Mouse (Mus musculus): ENCODE measurements around the gene Atp6ap2. TPM values are rescaled to one million over a fixed set of nuclear protein-coding genes. Genes with fewer than 3 reads are reported as not detected.

Atp6ap2 gene
- total RNA-seq (2014; rRNA removed) (124 and 125 TPM in 2 replicates), polyA plus RNA-seq (2015; fragmentation: Nextera tagmentation; extraction: Ambion mirVana) (257 and 259 TPM in 2 replicates)

DNA sequence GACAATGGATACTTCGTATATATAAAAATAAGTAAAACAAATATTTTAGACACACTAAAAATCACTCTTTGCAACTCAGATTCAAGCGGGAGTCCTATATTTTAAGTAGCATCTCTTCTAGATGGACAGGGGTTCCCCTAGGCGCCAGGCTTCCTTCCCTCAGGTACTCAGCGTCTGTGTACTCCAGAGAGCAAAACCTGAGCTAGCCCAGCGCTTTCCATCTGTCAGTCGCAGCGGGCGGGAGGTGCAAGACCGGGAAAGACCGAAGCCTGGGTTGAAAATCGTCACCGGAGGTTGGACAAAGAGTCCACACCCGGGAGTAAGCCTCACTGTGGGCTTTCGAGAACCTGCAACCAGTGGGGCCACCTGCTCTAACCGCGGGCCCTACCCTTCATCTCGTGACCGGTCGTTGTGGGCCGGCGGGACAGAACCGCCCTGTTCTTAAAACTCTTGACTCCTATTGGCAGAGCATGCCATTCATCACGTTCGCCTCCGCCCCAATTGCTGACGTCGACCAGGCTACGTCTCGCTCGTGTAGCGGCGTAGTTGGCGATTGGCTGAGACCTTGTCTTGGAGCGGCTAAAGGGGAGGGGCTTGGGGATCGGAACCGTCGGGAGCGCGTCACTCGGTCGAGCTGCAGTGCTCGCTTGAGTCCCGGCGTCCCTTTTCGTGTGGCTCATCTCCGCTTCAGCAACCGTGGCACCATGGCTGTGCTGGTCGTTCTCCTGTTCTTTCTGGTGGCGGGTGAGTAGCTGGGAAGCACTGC is at the start of gene Atp6ap2:
Atp6ap2 (plus strand) TSS at position 610 of the 766 bp plus-strand sequence.
- Histone ChIP-seq H3K9ac (replicated peaks; ENCODE audit: low read length) (peak within 1 kb of the TSS; percentile 77), H3K27me3 (ENCODE audit: insufficient read depth, low read length) (no peaks in the 10 kb centered on the region), H3K4me1 (ENCODE audit: insufficient read depth, low read length) (no peaks in the 10 kb centered on the region), H3K9me3 (ENCODE audit: low read length) (no peaks in the 10 kb centered on the region), H3K27ac (peak within 1 kb of the TSS; percentile 86), H3K36me3 (ENCODE audit: insufficient read depth, low read length) (no peaks in the 10 kb centered on the region), H3K4me2 (ENCODE audit: low read depth, low read length) (peak within 1 kb of the TSS; percentile 50), H3K4me3 (ENCODE audit: low read length) (peak within 1 kb of the TSS; percentile 65)
- no peak for TF ChIP-seq CTCF (IDR thresholded peaks at IDR 0.05; ENCODE audit: low read depth)
- ATAC-seq (peak; percentile 100), DNase-seq (ENCODE audit: low spot score) (peak; percentile 96)
- 32% methylated on average over 49 of the region's 49 CpGs for WGBS

DNA sequence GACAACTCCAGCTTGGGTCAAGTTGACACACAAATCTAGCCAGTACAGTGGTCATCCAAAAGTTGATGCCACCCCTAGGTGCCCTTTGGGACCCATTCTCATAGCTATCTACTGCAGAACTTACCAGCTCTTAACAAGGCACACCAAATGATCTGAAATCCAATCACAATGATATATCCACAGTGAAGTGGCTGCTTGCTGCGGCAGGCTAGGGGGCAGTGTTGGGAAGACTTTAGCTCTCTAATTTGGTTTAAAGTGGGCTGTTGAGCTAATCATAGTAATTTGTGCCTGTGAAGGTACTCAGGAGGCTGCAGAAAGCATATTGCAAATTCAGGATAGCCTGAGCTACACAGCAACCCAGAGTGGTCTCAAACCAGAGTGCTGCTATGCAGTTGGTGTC is 43.2 kb upstream of the Atp6ap2 start:
- Histone ChIP-seq H3K36me3 (ENCODE audit: insufficient read depth, low read length) (no peaks in the 10 kb centered on the region), H3K27me3 (ENCODE audit: insufficient read depth, low read length) (no peaks in the 10 kb centered on the region), H3K4me1 (ENCODE audit: insufficient read depth, low read length) (no peaks in the 10 kb centered on the region), H3K4me3 (ENCODE audit: low read length) (no peak overlapping the region), H3K27ac (no peak overlapping the region), H3K4me2 (ENCODE audit: low read depth, low read length) (no peak overlapping the region), H3K9me3 (ENCODE audit: low read length) (no peaks in the 10 kb centered on the region), H3K9ac (replicated peaks; ENCODE audit: low read length) (no peak overlapping the region)
- WGBS: 82% methylated on average over 1 of the region's 1 CpGs
- DNase-seq (ENCODE audit: low spot score) (no peak), ATAC-seq (no peak)
- no peak for TF ChIP-seq CTCF (IDR thresholded peaks at IDR 0.05; ENCODE audit: low read depth)

DNA sequence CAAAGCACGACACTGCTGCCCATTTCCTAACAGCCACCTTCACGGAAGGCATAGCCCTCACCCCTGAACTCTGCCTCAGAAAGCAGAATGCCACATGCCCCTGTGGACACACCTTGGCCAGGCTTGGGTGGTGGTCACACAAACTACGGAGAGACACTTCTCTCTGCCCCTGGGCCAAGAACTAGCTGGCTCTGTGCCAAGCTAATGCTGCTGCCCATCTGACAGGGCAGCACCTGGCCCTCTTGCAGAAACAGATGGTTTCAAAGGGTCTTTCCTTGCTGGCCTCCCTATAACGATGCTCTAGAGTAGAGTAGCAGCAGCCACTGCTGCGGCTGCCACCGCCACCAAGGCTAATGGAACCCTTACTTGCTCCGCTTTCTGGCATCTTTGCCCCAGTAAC is 30.5 kb upstream of the Atp6ap2 start:
- DNase-seq (ENCODE audit: low spot score) (peak; percentile 55), ATAC-seq (no peak)
- 73% methylated on average over 7 of the region's 7 CpGs for WGBS

DNA sequence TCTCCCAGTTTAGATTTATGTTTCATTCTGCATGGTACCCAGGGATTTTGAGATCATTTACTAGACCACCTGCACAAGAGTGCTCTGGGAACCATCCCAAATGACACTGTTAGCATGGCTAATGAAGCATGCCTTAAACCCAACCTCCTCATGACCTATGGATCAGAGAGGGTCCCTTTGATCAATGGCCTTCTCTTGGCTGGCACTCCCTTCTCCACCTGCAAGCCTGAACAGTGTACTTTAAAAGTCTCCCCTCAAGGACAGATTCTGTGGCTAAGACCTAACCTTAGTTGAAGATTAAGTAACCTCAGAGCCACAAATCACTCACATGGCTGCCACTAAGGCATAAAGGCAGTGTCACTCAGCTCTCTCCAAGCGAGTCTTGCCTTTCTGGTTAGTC is 16.2 kb upstream of the Atp6ap2 start:
- Histone ChIP-seq H3K9ac (replicated peaks; ENCODE audit: low read length) (no peak overlapping the region), H3K36me3 (ENCODE audit: insufficient read depth, low read length) (no peaks in the 10 kb centered on the region), H3K4me2 (ENCODE audit: low read depth, low read length) (no peak overlapping the region), H3K27ac (no peak overlapping the region), H3K27me3 (ENCODE audit: insufficient read depth, low read length) (no peaks in the 10 kb centered on the region), H3K4me3 (ENCODE audit: low read length) (no peak overlapping the region), H3K4me1 (ENCODE audit: insufficient read depth, low read length) (no peaks in the 10 kb centered on the region), H3K9me3 (ENCODE audit: low read length) (no peaks in the 10 kb centered on the region)
- no peak for TF ChIP-seq CTCF (IDR thresholded peaks at IDR 0.05; ENCODE audit: low read depth)
- 84% methylated on average over 1 of the region's 1 CpGs for WGBS
- no peak for ATAC-seq
- DNase-seq (ENCODE audit: low spot score): no peak

More for the DNA sequence above, 30.5 kb upstream of the Atp6ap2 start:
- no peak for TF ChIP-seq CTCF (IDR thresholded peaks at IDR 0.05; ENCODE audit: low read depth)
- Histone ChIP-seq H3K27me3 (ENCODE audit: insufficient read depth, low read length) (no peaks in the 10 kb centered on the region), H3K27ac (no peak overlapping the region), H3K4me2 (ENCODE audit: low read depth, low read length) (no peak overlapping the region), H3K9me3 (ENCODE audit: low read length) (no peaks in the 10 kb centered on the region), H3K4me3 (ENCODE audit: low read length) (no peak overlapping the region), H3K9ac (replicated peaks; ENCODE audit: low read length) (no peak overlapping the region), H3K36me3 (ENCODE audit: insufficient read depth, low read length) (no peaks in the 10 kb centered on the region), H3K4me1 (ENCODE audit: insufficient read depth, low read length) (no peaks in the 10 kb centered on the region)

DNA sequence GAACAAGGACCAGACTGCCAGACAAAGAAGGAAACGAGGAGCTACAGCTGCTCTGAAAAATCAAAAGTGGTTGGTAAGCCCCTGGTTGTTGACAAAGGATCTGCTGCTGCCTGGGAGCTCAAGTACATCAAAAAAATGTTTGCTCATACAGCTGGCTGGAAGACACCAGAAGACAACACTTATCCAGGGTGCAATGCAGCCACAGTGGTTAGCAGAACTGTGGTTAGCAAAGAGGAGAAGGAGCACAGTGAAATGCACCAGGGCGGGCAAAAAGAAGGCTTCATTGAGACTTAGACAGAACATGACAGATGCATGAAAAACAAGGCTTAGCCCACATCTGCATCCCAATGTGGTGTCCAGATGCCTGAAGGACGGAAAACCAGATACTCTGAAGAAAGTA is 9.7 kb upstream of the Atp6ap2 start:
- Histone ChIP-seq H3K4me2 (ENCODE audit: low read depth, low read length) (no peak overlapping the region), H3K27ac (no peak overlapping the region), H3K9me3 (ENCODE audit: low read length) (no peaks in the 10 kb centered on the region), H3K4me3 (ENCODE audit: low read length) (no peak overlapping the region), H3K9ac (replicated peaks; ENCODE audit: low read length) (no peak overlapping the region), H3K4me1 (ENCODE audit: insufficient read depth, low read length) (no peaks in the 10 kb centered on the region), H3K27me3 (ENCODE audit: insufficient read depth, low read length) (no peaks in the 10 kb centered on the region), H3K36me3 (ENCODE audit: insufficient read depth, low read length) (no peaks in the 10 kb centered on the region)
- no peak for TF ChIP-seq CTCF (IDR thresholded peaks at IDR 0.05; ENCODE audit: low read depth)
- 79% methylated on average over 3 of the region's 3 CpGs for WGBS
- DNase-seq (ENCODE audit: low spot score) (no peak), ATAC-seq (no peak)

DNA sequence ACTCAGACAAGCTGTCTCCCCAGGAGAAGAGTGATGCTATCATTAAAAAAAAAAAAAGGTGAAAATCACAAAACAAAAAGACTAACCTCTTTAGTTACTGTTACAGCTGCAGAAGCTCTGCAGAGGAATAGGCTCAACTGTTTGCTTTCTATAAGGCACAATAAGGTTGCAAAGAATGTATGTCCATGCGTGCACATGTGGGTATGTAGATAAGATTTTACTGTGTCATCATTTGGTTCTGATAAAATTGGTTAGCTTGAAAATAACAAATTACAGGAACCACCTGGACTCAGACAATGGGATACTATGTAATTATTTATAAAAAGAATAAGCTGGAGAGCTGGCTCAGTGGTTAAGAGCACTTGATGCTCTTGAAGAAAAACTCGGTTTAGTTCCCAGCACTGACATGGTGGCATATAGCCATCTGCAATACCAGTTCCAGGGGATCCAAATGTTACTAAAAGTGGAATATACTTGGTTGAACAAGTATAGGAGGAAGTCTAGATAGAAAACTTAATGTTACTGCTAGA is 9.2 kb upstream of the Atp6ap2 start:
- Histone ChIP-seq H3K27me3 (ENCODE audit: insufficient read depth, low read length) (no peaks in the 10 kb centered on the region), H3K4me2 (ENCODE audit: low read depth, low read length) (no peak overlapping the region), H3K36me3 (ENCODE audit: insufficient read depth, low read length) (no peaks in the 10 kb centered on the region), H3K9ac (replicated peaks; ENCODE audit: low read length) (no peak overlapping the region), H3K27ac (no peak overlapping the region), H3K4me3 (ENCODE audit: low read length) (no peak overlapping the region), H3K9me3 (ENCODE audit: low read length) (no peaks in the 10 kb centered on the region), H3K4me1 (ENCODE audit: insufficient read depth, low read length) (no peaks in the 10 kb centered on the region)
- TF ChIP-seq CTCF (IDR thresholded peaks at IDR 0.05; ENCODE audit: low read depth): no peak
- 80% methylated on average over 2 of the region's 2 CpGs for WGBS
- no peak for ATAC-seq
- no peak for DNase-seq (ENCODE audit: low spot score)

DNA sequence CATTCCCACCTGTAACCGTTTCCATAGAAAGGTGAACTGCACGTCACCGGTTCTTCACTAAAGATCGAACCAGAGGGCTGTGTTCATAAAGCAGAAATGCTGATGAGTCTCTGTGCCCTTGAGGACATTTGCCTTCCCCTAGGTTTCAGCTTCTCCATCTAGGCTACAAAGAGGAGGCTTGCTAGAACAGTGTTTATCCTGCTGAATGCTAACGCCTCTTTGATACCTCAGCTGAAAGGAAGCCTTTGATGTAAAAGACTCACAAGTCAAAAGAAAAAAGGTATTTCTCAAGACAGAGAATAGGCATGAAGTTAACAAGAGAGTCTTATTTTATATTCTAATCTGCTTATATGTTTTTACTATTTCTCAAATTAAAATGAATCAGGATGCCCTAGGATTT is 4.3 kb upstream of the Atp6ap2 start:
- no peak for ATAC-seq
- no peak overlapping the region for H3K9ac ChIP-seq (replicated peaks; ENCODE audit: low read length)
- no peak overlapping the region for H3K4me3 ChIP-seq (ENCODE audit: low read length)
- H3K27me3 ChIP-seq (ENCODE audit: insufficient read depth, low read length): no peaks in the 10 kb centered on the region
- no peaks in the 10 kb centered on the region for H3K36me3 ChIP-seq (ENCODE audit: insufficient read depth, low read length)
- TF ChIP-seq CTCF (IDR thresholded peaks at IDR 0.05; ENCODE audit: low read depth): no peak
- no peaks in the 10 kb centered on the region for H3K9me3 ChIP-seq (ENCODE audit: low read length)
- WGBS: 92% methylated on average over 5 of the region's 5 CpGs
- H3K27ac ChIP-seq: no peak overlapping the region
- no peak overlapping the region for H3K4me2 ChIP-seq (ENCODE audit: low read depth, low read length)
- DNase-seq (ENCODE audit: low spot score): no peak
- H3K4me1 ChIP-seq (ENCODE audit: insufficient read depth, low read length): no peaks in the 10 kb centered on the region
